Mouse (Mus musculus): ENCODE results near the gene Alk.

Gene Alk

DNA sequence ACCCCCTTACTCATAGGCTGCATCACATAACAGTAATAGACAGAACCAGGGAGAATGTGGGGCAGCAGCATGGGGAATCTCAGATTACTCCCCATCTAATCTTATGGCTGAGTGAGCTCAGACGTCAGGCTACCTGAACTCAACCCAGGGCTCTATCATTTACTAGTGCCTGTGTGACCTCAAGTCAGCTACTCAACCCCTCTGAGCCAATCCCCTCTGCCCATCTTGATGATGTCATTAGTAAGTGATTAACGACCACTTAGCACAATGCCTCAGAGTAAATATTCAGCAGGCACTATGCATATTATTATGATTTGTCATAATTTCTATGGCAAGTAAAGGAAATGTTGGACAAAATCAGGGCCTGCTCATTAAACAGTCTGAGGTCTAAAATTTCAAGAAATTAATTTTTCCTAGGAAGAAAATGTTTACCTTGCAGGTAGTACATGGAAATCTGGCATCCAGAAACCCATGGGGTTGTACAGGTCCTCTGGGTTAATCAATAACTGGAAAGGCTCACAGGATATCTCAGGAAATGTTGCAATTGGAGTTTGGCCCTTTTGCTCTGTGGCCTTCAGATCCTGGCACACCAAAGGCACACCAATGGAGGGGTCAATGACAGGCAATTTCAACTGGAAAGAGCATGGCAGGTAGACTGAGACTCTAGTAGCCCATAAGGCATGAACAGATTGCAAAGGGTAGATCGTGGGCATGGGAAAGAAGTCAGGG, 204.9 kb downstream of the Alk start:
- no peak for DNase-seq (ENCODE audit: low spot score)

DNA sequence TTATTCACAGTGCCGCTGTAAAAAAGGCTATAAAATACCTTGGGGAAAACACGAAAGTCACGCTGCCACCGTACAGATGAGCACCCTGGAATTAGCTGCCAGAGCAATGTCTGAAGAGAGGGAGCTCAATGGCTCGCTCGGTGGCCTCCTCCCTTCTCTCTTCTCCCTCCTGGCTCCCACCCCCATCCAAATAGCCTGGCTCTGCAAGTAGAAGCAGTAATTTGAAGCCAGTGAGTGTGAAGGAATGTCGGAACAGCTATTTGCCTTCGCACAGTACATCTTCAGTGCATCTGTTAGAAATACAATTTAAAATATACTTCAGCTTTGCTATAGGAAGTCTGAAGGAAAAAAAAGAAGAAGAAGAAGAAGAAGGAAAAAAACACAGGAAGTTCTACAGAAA, 208.5 kb downstream of the Alk start:
- DNase-seq (ENCODE audit: low spot score) = no peak

DNA sequence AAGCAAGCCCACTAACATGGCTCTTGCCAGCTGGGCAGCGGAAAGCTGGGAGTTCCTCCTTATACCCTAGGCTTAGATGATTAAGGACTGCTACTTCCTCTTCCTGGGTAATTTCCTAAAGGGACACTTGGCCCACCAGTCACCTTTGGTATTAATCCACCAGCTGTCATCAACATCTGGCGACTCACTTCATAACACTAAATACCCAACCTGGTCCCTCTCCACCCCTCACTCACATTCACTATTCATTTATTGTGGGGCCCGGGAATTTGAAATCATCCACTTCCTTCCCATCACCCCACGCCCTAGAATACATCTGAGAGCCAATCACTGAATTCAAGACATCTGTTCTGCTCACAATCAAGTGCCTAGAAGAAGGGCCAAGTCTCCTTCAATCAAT, 235.4 kb downstream of the Alk start:
- DNase-seq (ENCODE audit: low spot score) = no peak

DNA sequence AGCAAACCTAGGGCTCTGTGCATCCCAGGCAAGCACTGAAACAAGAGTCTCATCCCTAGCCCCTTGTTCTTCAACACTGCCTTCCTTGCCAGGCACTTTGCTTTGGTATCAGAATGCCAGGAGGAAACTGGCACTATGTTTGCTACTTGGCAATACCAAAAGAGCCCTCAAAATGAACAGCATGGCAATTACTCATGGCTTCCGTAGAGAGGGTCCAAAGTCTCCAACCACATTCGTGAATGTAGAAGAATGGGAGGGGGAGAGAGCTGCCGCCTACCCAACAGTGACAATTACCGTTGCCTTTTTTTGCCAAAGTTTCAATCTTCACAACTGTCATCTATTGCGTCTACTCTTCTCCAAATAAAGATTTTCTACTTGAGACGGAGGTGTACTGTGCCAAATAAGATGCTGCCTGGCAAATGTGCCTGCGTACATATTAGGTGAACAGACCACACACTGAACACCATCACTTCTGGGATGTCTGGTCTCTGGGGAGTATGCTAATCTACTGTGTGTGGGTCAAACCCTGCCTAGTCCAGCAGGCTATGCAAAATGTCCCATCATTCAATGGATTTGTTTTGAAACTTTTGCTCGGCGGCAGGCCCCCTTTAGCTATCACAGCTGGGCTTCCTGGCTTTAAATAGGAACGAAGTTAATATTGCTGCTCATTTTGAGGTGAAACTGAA, 241.5 kb downstream of the Alk start:
- DNase-seq (ENCODE audit: low spot score) = no peak

DNA sequence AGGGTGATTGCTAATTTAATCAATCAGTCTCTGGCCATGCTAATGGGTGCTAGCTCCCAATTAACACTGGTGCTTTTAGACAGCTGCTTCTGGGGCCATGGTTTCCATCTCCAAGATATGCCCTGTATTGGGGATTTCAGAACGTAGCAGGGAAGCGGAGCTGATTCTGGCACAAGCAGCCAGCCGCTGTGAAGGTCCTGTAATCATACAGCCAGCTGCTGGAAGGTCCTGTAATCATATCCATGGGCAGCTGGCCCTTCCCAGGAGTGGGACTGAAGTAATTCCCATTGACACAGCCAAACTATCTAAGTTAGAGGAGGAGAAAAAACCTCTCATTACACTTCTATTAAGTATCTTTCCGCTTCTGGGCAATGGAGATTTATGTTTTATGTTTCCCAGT, 242.5 kb downstream of the Alk start:
- peak; percentile 55 for DNase-seq (ENCODE audit: low spot score)

DNA sequence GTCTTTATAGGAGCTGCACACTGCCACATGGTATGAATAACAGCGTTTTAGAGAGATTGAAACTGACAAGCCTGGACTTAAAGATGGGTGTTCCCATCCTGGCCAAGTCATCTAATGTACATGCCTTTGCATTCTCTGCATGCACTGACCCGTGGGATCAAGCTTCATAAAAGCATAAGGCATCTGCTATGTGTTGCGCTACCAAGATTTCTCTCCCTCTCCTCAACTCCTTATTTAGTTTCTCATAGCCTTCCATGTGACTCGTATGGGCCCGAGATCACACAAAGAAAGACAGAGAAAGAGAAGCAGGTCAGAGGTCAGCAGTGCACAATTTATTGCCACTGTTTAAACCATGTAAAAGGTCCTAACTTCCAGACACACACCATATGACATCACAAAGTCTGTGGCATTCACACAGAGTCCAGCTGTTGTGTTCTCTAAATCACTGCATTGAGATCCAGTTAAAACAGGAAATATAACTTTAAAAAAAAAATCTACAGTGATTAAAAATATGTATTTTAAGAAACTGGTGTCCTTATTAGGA, 247.6 kb downstream of the Alk start:
- DNase-seq (ENCODE audit: low spot score) = peak; percentile 46

DNA sequence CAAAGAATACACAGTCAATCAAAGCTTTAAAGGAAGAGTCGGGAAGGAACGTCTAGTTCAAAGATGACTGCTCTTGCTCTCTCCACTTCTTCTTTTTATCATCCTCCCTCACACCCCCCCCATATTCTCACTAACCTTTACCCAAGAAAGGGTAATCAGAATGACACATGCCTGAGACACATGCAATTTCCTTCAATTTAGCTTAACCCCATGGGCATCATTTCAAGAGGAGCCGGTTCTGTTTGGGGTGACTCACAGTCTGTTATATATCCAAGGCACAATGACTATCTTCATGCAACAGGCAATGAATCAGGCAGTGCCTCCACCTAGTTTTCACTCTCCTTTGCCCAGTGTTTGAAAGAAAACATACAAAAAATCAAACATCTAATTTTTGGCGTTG, 265.0 kb downstream of the Alk start:
- DNase-seq (ENCODE audit: low spot score) = peak; percentile 86

DNA sequence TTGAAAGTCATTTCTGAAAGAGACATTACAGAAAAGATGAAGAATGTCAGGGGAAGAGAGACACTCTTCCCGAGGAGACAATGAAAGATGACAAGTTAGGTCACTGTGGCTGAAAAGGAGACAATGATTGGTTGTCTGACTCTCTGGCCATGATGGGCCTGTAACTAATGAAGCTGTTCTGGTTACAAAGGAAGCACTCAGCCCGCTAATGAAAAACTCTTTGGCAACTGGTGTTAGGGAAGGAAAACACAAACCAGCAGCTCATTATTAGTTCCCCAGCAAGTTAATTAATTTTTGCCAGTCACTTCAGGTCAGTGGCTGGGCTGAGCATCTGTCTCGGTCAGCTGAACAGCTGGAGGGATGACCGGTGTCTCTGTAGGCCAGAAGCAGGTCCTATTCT, 271.5 kb downstream of the Alk start:
- DNase-seq (ENCODE audit: low spot score) = peak; percentile 83

DNA sequence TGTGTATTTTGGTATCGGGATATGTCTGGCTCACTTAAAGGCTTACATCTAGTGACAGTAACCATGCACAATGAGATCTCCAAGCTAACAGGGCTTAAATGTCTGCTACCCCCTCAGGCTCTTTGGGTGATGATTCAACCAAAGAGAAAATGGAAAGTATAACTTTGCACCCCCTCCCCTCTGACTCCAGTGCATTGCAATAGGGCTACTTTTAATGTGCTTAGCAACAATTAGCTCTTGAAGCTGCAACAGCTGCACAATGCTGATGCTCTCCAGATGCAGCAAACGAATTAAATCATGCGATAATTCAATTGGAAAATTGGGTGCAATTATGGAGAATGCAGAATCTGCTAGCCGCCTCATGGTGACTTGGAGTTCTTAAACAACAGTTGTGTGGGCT, 278.5 kb downstream of the Alk start:
- peak; percentile 95 for DNase-seq (ENCODE audit: low spot score)

DNA sequence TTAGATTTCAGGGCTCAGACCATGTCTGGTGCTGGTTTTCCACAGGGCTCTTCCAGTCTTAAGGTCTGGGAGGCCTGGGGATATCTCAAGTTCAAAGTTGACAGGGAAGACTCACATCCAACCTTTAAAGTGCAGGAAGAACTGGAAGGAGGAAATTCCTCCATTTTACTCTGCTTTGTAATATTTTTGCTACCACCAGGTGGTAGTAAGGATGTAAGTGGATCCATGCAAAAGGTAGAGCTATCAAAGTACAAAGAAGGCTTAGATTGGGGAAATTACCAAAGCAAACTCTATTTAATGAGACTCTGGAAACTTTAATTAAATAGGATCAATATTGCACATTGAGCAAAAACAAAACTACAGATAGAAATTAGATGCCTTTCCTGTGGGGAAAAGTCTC, 284.9 kb downstream of the Alk start:
- DNase-seq (ENCODE audit: low spot score) = no peak

DNA sequence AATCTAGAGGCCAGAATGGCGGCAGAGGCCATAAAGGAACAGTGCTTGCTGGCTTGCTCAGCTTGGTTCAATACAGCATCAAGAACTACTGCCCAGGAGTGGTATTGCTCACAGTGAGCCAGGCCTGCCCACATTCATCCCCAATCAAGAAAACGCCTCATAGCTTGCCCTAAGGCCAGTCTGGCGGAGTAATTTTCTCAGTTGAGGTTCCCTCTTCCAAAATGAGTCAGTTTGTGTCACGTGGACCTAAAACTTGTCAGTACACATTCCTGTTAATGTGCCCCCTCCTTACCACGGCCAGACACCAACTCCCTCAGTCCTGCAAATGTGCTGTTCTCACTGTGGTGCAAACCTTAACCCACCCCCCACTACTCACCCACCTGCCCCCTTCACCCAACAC, 304.8 kb downstream of the Alk start:
- DNase-seq (ENCODE audit: low spot score) = no peak

DNA sequence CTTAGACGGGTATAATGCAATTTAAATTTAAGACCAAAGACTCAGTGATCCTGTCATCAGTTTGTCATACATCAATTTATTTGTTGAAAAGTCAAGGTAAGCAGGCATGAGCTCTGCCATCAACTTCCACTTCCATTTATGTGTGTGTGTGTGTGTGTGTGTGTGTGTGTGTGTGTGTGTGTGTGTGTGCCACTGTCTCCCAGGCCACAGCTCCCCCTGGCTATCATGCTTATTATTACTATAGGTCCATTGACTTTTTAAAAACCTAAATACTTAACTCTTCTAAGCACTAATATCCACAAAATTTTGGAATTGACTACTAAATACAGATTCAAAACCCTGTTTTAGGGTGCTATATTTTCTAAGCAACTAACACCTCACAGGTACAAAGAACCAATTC, 308.1 kb downstream of the Alk start:
- DNase-seq (ENCODE audit: low spot score) = no peak

DNA sequence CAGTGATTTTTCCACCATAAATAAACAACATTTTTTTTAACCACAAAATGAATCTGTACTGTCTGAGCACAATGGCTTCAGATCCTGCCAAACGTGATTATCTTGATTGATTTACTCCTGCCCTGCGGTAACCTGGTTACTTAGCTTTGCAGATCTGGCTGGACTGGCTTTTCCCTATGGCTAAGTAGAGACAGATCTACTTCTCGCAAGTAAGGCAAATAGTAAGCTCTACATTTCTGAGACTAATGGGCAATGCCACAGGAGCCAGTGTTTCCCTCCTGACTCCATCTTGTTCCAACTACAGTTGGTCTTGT, 311.2 kb downstream of the Alk start:
- peak; percentile 89 for DNase-seq (ENCODE audit: low spot score)

DNA sequence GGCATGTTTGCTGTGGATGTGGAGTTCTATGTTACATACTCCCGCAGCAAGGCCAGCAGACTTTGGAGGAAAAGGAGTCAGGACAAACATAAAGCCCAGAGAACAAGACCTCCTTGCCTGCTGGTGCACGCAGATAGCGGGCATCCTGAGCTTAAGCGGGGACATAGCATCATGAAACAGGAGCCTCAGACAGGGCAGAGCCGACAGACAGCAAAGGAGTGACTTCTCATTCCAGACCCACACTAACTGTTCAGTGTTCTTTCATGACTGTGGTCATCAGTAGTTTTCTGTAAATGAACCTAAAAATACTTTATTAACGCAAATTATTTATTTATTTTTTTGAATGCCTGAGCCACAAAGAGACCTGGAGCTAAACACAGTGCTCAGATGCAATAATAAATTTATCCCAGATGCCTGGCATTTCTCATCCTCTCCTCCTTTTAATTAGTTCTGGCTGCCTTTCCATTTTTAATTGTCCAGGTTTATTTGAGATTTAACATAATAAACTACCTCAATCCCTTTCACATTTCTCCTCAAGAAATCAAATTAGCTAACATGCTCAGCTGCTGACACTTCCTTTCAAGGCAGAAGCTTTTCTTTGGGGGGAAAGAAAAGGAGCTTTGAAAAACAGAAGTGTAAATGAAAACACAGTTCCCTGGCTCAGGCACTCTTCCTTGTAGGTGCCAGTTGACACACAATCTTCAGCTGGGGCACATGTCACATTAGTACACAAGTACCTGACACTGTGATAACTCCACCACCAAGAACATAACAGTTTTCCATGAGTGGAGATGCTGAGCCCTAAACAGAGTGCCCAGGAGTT, 311.8 kb downstream of the Alk start:
- DNase-seq (ENCODE audit: low spot score) = peak; percentile 82

DNA sequence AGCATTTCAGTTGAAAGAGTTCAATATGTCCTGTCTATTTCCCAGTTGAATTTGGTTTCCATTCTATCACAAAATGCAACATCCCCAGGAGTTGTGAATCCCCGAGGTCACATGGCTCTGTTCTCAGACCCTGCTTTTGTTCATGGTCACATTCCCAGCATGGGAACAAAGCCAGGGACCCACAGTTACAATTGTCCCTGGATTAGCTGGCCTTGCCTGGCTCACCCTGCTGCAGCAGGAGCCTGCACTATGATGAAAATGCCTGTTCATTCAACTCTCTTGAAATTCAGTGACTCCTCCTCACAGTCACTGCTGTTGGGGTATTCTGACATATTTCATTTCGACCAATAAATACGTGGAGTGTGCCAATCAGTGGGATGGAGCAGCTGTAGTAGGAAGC, 318.5 kb downstream of the Alk start:
- DNase-seq (ENCODE audit: low spot score) = no peak

DNA sequence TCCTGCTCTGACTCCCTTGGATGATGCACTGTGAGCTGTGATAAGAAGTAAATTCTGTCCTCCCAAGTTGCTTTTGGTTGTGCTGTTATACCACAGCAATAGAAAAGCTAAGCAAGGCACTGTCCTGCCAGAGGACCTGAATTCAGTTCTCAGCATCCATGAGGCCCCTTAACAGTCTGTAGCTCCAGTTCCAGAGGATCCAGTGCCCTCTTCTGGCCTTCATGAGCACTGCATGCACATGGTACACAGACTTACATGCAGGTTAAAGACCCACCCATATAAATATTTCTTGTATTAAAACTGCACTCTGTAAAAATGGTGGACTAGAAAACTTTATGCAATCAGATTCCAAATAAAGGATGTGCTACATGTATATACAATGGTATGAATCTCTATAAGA, 326.1 kb downstream of the Alk start:
- DNase-seq (ENCODE audit: low spot score) = no peak

DNA sequence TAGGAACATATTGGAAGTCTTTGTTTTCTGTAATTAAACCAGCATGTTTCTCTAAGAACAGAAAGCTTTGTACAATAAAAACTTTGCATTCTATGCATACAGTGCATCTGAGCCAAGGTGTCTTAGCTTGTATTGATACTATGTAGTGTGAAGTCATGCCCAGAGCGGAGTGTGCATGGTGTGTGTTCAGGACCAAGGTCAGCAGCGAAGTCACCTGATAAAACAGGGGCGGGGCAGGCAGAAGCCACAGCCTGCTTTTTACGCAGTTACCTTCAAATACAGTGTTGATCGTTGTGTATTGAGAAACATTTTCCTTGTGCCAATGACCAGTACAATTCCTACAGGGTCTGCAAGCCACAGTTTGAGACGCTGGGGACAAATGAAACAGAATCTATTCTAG, 327.6 kb downstream of the Alk start:
- DNase-seq (ENCODE audit: low spot score) = no peak

DNA sequence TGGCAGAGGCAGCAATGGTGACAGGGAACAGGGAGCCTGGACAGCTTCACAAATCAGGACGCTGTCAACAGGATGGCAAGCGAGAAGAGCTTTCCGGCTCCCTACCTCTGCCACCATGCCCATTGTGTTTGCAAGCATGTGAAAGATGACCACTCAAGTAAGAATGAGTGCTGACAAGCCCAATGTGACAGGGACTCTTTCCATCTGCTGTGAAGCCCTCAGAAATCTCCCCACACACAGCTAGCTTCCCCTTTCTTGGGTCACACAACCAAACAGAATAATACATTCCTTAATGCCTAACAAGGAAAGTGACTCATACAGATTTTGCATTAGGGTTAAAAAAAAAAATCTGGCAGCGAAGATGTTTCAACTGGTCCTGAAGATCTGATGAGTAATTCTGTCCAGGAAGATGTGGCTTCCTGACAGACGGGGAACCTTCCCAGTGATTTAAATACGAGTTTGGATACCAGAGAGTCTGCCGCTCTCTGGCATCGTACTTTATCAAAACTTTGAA, 329.0 kb downstream of the Alk start:
- peak; percentile 84 for DNase-seq (ENCODE audit: low spot score)

DNA sequence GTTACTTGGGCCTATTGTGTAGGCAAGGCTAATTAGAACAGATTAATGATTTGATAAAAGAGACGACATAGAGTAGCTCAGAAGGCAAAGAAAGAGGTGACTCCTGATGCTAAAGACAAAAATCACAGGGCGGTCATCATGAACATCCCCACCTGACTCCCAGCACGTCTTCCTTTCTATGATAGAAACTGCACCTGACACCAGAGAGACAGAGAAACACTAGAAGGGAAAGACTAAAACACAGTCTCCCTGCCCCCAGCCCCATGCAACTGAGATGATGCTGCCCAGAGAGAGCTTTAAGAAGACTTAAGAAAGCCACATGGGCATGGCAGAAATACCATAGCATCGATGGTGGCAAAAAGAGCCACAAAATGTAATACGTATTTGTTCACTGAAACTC, 330.2 kb downstream of the Alk start:
- DNase-seq (ENCODE audit: low spot score) = no peak

DNA sequence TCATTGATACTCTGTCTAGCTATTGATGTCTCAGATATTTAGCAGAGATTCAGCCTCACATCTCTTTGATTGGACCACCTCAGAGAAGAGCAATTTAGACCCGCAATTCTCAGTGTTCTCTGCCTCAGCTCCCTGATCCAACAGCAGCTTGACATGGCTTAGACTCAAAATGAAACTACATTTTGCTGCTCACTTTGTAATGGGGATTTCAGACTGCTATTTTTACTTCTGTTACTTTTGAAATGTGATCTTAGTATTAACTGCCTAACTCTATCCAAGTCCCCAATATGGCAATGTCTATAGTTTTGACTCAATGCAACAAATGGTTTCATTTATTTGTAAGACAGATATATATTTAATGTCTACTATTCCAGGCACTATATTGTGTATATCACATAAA, 332.8 kb downstream of the Alk start:
- no peak for DNase-seq (ENCODE audit: low spot score)

DNA sequence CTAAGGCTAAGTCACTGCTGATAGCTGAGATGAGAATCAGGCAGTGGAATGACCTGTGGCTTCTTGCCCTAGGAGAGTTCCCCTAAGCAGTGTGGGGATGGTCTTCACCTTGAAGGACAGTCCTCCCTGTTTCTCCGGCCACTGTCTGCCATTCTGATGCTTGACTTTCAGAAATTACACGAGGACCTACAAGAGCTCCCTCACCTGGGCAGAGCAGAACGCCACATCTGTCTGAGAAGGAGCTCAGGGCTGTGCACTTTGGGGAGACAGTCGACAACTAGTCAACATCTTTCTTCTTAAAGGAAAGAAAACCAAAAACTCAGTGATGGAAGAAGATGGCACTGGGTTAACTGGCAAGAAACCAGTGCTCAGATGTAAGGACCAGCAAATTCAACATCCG, 335.9 kb downstream of the Alk start:
- no peak for DNase-seq (ENCODE audit: low spot score)

DNA sequence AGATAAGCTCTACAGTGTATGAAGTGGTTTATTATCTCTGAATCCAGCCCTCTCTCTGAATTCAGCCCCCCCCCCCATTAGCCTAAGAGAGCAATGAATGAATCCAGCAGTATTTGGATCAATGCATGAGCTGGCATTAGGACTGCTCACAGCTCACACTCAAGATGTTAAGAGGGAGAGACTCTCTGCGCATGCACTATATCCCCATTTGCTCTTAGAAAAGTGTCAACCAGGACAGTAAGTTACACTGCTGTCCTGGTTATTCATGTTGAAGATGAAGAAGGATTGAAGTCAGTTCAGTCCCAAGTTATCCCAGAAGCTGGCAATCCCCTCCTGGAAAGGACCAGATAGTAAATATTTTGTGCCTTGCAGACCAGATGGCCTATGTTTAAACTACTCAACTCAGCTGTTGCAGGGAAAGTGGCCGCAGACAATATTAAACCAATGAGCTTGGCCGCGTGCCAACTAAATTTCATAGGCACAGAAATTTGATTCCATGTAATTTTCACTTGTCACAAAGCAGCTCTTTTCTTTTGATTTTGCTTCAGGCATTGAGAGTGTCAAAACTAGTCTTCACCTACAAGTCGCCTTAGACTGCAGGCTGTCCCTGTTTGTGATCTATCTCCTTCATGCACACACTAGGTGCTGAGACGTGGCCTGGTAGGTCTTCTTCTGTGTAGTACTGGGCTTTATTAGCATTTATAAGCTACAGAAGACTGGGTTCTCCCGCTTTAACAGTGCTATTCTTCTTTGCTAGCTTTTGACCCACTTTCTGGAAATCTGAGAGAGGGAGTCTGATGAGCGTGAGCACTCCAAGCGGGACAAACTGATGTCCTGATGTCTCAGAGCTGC, 339.0 kb downstream of the Alk start:
- DNase-seq (ENCODE audit: low spot score) = peak; percentile 66

All from MN1 (cell line).